23 mouse cellular contexts compared by ENCODE assay signal in the genomic region with DNA sequence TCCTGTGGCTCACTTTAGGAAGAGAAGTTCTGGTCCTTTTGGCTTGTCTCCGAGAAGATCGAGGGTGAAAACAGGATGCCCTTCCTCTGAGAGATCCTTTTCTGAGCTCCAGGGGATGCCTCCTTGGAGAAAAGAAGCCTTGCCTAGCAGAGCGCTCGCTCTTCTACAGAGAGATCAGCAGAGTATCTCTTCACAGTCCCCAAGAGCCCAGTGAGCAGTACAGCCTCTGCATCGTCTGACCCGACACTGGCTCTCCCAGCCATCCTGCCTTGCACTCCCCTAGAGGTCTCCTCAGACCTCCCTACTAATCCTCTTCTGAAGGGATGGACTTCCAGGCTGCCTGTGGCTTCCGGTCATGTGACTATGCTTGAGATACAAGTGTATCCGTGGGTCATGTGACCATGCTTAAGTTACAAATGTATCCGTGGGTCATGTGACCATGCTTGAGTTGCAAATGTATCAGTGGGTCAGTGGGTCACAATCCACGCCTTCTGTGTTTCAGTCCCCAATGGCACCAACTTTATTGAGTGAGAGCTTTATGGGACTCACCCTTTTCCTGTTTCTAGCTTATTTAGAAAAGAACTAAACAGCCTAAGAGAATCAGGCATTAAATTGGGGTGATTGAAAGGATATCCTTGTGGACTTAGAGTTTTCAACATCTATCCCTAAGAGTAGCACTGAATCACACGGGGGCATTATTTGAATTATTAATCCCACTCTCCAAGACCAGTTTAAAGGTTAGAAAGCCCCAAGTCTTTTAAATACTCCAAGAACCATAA. TPM values are rescaled to one million over a fixed set of nuclear protein-coding genes. Genes with fewer than 3 reads are reported as not detected.
DNase-seq lines count a peak whose midpoint lies in the region; ATAC-seq and TF ChIP-seq lines count a peak whose summit lies in the region.
"Had no signal": no experiment of that assay in that cellular context is flagged by ENCODE, and none has a peak within 500 bp of the region (broad histone marks: within the 10 kb centered on the region; RNA-seq: fewer than 3 reads in every experiment).

No protein-coding gene starts in this region.

- no peak overlapping the region for H3K27ac ChIP-seq in midbrain, embryonic 11.5 days (ENCODE audit: low read depth, low read length)
- no peak overlapping the region for H3K27ac ChIP-seq in midbrain, postnatal 0 days (ENCODE audit: low read depth, low read length)
- no peak overlapping the region for H3K27ac ChIP-seq in CH12.LX (ENCODE audit: insufficient read depth, low read depth)
- H3K27ac ChIP-seq in hindbrain, embryonic 16.5 days (ENCODE audit: low read depth, low read length): no peak overlapping the region
- H3K27ac ChIP-seq in forebrain, embryonic 14.5 days (ENCODE audit: low read depth, low read length): no peak overlapping the region
- H3K27ac ChIP-seq: embryonic facial prominence, embryonic 10.5 days; embryonic facial prominence, embryonic 12.5 days; forebrain, embryonic 13.5 days had no signal

- no peak for ATAC-seq in midbrain, embryonic 11.5 days (ENCODE audit: low FRiP score)
- ATAC-seq in midbrain, postnatal 0 days (ENCODE audit: low FRiP score): no peak
- ATAC-seq in hindbrain, embryonic 16.5 days: no peak
- ATAC-seq in forebrain, embryonic 14.5 days: no peak
- ATAC-seq: activated CD4-positive, CD25-positive, alpha-beta regulatory T cell, adult 4 months; CD4-positive, CD25-positive, alpha-beta regulatory T cell, adult 4 months; forebrain, embryonic 13.5 days; forebrain, embryonic 16.5 days; Patski had no signal

- no peak overlapping the region for H3ac ChIP-seq in myocyte (ENCODE audit: control insufficient read depth, insufficient read length)

- H3K79me2 ChIP-seq in CH12.LX (replicated peaks; ENCODE audit: control insufficient read depth, extremely low read depth, insufficient read depth, poor library complexity, severe bottlenecking) (no peaks in the 10 kb centered on the region), myocyte (ENCODE audit: control insufficient read depth, insufficient read depth) (no peaks in the 10 kb centered on the region)

- no peak for TF ChIP-seq CTCF in midbrain, postnatal 0 days (IDR thresholded peaks at IDR 0.05)
- TF ChIP-seq CTCF in CH12.LX (conservative IDR thresholded peaks at IDR 0.05 in 1 of 2, IDR thresholded peaks at IDR 0.05 in 1 of 2; ENCODE audit: low read depth in 2 of 2, low read length in 2 of 2): no peak

- H3K9ac ChIP-seq in midbrain, embryonic 11.5 days (ENCODE audit: low read length): no peak overlapping the region
- H3K9ac ChIP-seq in midbrain, postnatal 0 days (replicated peaks; ENCODE audit: low read length, poor library complexity, severe bottlenecking): no peak overlapping the region
- H3K9ac ChIP-seq in CH12.LX (ENCODE audit: insufficient read depth, low read depth): no peak overlapping the region
- H3K9ac ChIP-seq in hindbrain, embryonic 16.5 days (ENCODE audit: low read depth, low read length): no peak overlapping the region
- H3K9ac ChIP-seq in forebrain, embryonic 14.5 days (ENCODE audit: low read length): no peak overlapping the region
- H3K9ac ChIP-seq: embryonic facial prominence, embryonic 12.5 days; forebrain, embryonic 13.5 days had no signal

- DNase-seq in midbrain, embryonic 11.5 days (ENCODE audit: low spot score, missing footprints): peak; percentile 54
- DNase-seq in midbrain, postnatal 0 days (ENCODE audit: low spot score): no peak
- no peak for DNase-seq in CH12.LX (ENCODE audit: extremely low read depth)
- DNase-seq in adipocyte (ENCODE audit: low spot score): peak; percentile 94
- DNase-seq in adrenal gland, adult 2 months: no peak
- DNase-seq in forebrain, embryonic 14.5 days (ENCODE audit: low spot score): no peak
- DNase-seq: adrenal gland, adult 8-10 months; adrenal gland, postnatal 14 days; adrenal gland, postnatal 36 days; cerebellum, adult 11-12 months; cerebellum, adult 2 months; cerebellum, adult 9-10 months; cerebellum, postnatal 10 days; cerebellum, postnatal 25 days had no signal

- no peak for TF ChIP-seq EP300 in CH12.LX (IDR thresholded peaks at IDR 0.05; ENCODE audit: low read length)

- no peak for TF ChIP-seq POLR2A in CH12.LX (IDR thresholded peaks at IDR 0.05; ENCODE audit: low read depth, low read length)
- TF ChIP-seq POLR2A in myocyte (IDR thresholded peaks at IDR 0.05; ENCODE audit: insufficient read length, low read depth): no peak

- no peak for TF ChIP-seq RAD21 in CH12.LX (IDR thresholded peaks at IDR 0.05; ENCODE audit: low read depth, low read length)

- no peak overlapping the region for H3K4me3 ChIP-seq in midbrain, embryonic 11.5 days (ENCODE audit: low read depth, low read length)
- H3K4me3 ChIP-seq in midbrain, postnatal 0 days (ENCODE audit: low read depth, low read length): no peak overlapping the region
- H3K4me3 ChIP-seq in CH12.LX (replicated peaks in 1 of 3; ENCODE audit: low read depth in 2 of 3, low read length in 2 of 3, poor library complexity in 1 of 3): no peak overlapping the region
- no peak overlapping the region for H3K4me3 ChIP-seq in myocyte
- H3K4me3 ChIP-seq in hindbrain, embryonic 16.5 days (ENCODE audit: low read length): no peak overlapping the region
- no peak overlapping the region for H3K4me3 ChIP-seq in forebrain, embryonic 14.5 days (ENCODE audit: low read depth, low read length)
- H3K4me3 ChIP-seq: embryonic facial prominence, embryonic 10.5 days; embryonic facial prominence, embryonic 12.5 days; forebrain, embryonic 13.5 days had no signal

- H3K36me3 ChIP-seq in midbrain, embryonic 11.5 days (ENCODE audit: control insufficient read depth, insufficient read depth, low read length): no peaks in the 10 kb centered on the region
- no peaks in the 10 kb centered on the region for H3K36me3 ChIP-seq in midbrain, postnatal 0 days (ENCODE audit: insufficient read depth, low read length)
- H3K36me3 ChIP-seq in CH12.LX (replicated peaks in 1 of 2; ENCODE audit: control insufficient read depth in 1 of 2, insufficient read depth in 1 of 2, low read length in 1 of 2) (no peaks in the 10 kb centered on the region), myocyte (ENCODE audit: control insufficient read depth, insufficient read depth) (no peaks in the 10 kb centered on the region)
- H3K36me3 ChIP-seq in hindbrain, embryonic 16.5 days (ENCODE audit: control insufficient read depth, insufficient read depth, low read length): no peaks in the 10 kb centered on the region
- H3K36me3 ChIP-seq in forebrain, embryonic 14.5 days (ENCODE audit: control insufficient read depth, insufficient read depth, low read length): no peaks in the 10 kb centered on the region
- H3K36me3 ChIP-seq: embryonic facial prominence, embryonic 10.5 days; embryonic facial prominence, embryonic 12.5 days had no signal

- H3K4me2 ChIP-seq in midbrain, embryonic 11.5 days: no peak overlapping the region
- H3K4me2 ChIP-seq in midbrain, postnatal 0 days (ENCODE audit: low read depth, low read length, poor library complexity, severe bottlenecking): no peak overlapping the region
- no peak overlapping the region for H3K4me2 ChIP-seq in CH12.LX (ENCODE audit: insufficient read depth, low read depth, poor library complexity, severe bottlenecking)
- H3K4me2 ChIP-seq in myocyte (ENCODE audit: low read depth): no peak overlapping the region
- H3K4me2 ChIP-seq in hindbrain, embryonic 16.5 days (ENCODE audit: low read length): no peak overlapping the region
- H3K4me2 ChIP-seq in forebrain, embryonic 14.5 days (ENCODE audit: low read length): no peak overlapping the region
- H3K4me2 ChIP-seq: embryonic facial prominence, embryonic 12.5 days; forebrain, embryonic 13.5 days had no signal

- WGBS in midbrain, embryonic 11.5 days: 81% methylated on average over 11 of the region's 11 CpGs
- 76% methylated on average over 11 of the region's 11 CpGs for WGBS in midbrain, postnatal 0 days
- 81% methylated on average over 11 of the region's 11 CpGs for WGBS in hindbrain, embryonic 16.5 days
- 78% methylated on average over 11 of the region's 11 CpGs for WGBS in forebrain, embryonic 14.5 days

- dilution Hi-C loops in CH12.LX (cut with MboI; ENCODE audit: extremely low pct_ligation_motif_present, extremely low pct_unique_long_range_greater_than_20kb, low sequenced_read_pairs): no loop called here

- peaks cover 10% of the 10 kb centered on the region for H3K4me1 ChIP-seq in midbrain, embryonic 11.5 days (ENCODE audit: control insufficient read depth, insufficient read depth, low read length)
- peaks cover 5% of the 10 kb centered on the region; the same call in 1 of the 2 replicates for H3K4me1 ChIP-seq in midbrain, postnatal 0 days (ENCODE audit: insufficient read depth, low read length)
- H3K4me1 ChIP-seq in CH12.LX (ENCODE audit: control insufficient read depth in 1 of 2, insufficient read depth in 2 of 2): peaks cover 0 to 7% of the 10 kb centered on the region in 2 experiments; a peak in 1 of 4 replicates
- peaks cover 10% of the 10 kb centered on the region for H3K4me1 ChIP-seq in hindbrain, embryonic 16.5 days (ENCODE audit: control insufficient read depth, insufficient read depth, low read depth, low read length)
- 0 out of 2 replicates have a peak, but pooled peaks cover 6% of the 10 kb centered on the region for H3K4me1 ChIP-seq in forebrain, embryonic 14.5 days (ENCODE audit: control insufficient read depth, insufficient read depth, low read length)

- H3K27me3 ChIP-seq in midbrain, embryonic 11.5 days (ENCODE audit: control insufficient read depth, insufficient read depth, low read length): peaks cover 10% of the 10 kb centered on the region
- peaks cover 6% of the 10 kb centered on the region for H3K27me3 ChIP-seq in midbrain, postnatal 0 days (ENCODE audit: insufficient read depth, low read length)
- H3K27me3 ChIP-seq in CH12.LX (replicated peaks) (peaks cover 2% of the 10 kb centered on the region), myocyte (ENCODE audit: control insufficient read depth, insufficient read depth, insufficient read length) (no peaks in the 10 kb centered on the region)
- H3K27me3 ChIP-seq in hindbrain, embryonic 16.5 days (replicated peaks; ENCODE audit: control insufficient read depth, insufficient read depth, low read length): 0 out of 2 replicates have a peak, but pooled peaks cover 3% of the 10 kb centered on the region
- peaks cover 11% of the 10 kb centered on the region for H3K27me3 ChIP-seq in forebrain, embryonic 14.5 days (replicated peaks; ENCODE audit: control insufficient read depth, insufficient read depth, low read length)
- H3K27me3 ChIP-seq: Patski had no signal

- H3K9me3 ChIP-seq in midbrain, embryonic 11.5 days (ENCODE audit: control insufficient read depth, low read length): no peaks in the 10 kb centered on the region; the same call in 1 of the 2 replicates
- H3K9me3 ChIP-seq in midbrain, postnatal 0 days (ENCODE audit: low read length): no peaks in the 10 kb centered on the region
- peaks cover 9% of the 10 kb centered on the region for H3K9me3 ChIP-seq in CH12.LX (replicated peaks; ENCODE audit: low read length)
- 0 out of 2 replicates have a peak, but pooled peaks cover 2% of the 10 kb centered on the region for H3K9me3 ChIP-seq in hindbrain, embryonic 16.5 days (ENCODE audit: control insufficient read depth, low read length)
- peaks cover 5% of the 10 kb centered on the region; the same call in 1 of the 2 replicates for H3K9me3 ChIP-seq in forebrain, embryonic 14.5 days (replicated peaks; ENCODE audit: control insufficient read depth, low read length)
- H3K9me3 ChIP-seq: embryonic facial prominence, embryonic 12.5 days had no signal

- in situ Hi-C loops in CH12.LX (cut with MboI; ENCODE audit: low pct_ligation_motif_present, low pct_unique_long_range_greater_than_20kb, low sequenced_read_pairs): no loop called here

RNA-seq across cellular contexts. Expression of a gene that starts 59.8 kb away (rescaled TPM):
- 5.5 and 6.2 TPM in 2 replicates for polyA plus RNA-seq in midbrain, embryonic 11.5 days (2014; fragmentation: Nextera tagmentation; extraction: Ambion mirVana)
- 3.9 TPM in 2 replicates for total RNA-seq in midbrain, postnatal 0 days (2014; rRNA removed)
- polyA plus RNA-seq in midbrain, postnatal 0 days (2015; fragmentation: Nextera tagmentation; extraction: Ambion mirVana): 4.8 and 7.9 TPM in 2 replicates
- 0.04 and 0.25 TPM in 2 replicates for total RNA-seq in CH12.LX (2012; rRNA removed)
- total RNA-seq in CH12.LX (2014; rRNA removed): 0.09 and 0.31 TPM in 2 replicates
- polyA plus RNA-seq in CH12.LX (2012; ENCODE audit: insufficient read length, low read depth): 0.17 and 0.31 TPM in 2 replicates
- 0.07 TPM for polyA plus RNA-seq in myocyte (2012; fragmentation: generic; extraction: Trizol)
- total RNA-seq in adrenal gland, adult 2 months (2021): 10 to 100 TPM; 21.4 to 29.3 TPM
- 14.6 and 19.2 TPM in 2 replicates for polyA plus RNA-seq in adrenal gland, adult 2 months (2012; rRNA removed)
- 2.7 and 3.9 TPM in 2 replicates for polyA plus RNA-seq in hindbrain, embryonic 16.5 days (2015; fragmentation: Nextera tagmentation; extraction: Ambion mirVana)
- 5.1 and 6.1 TPM in 2 replicates for polyA plus RNA-seq in forebrain, embryonic 14.5 days (2014; fragmentation: Nextera tagmentation; extraction: Ambion mirVana)

Comparison
In these comparisons a context has a peak if more than half of its experiments do, and no peak if none do; other contexts are left out.
1. DNase-seq: peak in midbrain, embryonic 11.5 days (single experiment) and adipocyte (single experiment); none in midbrain, postnatal 0 days (single experiment), CH12.LX (single experiment), adrenal gland, adult 2 months (single experiment) and forebrain, embryonic 14.5 days (single experiment).